Mouse (Mus musculus) CH12.LX (cell line): Measurements from ENCODE around the gene Uba52. TPM values are rescaled to one million over a fixed set of nuclear protein-coding genes. Genes with fewer than 3 reads are reported as not detected.

Experiments used
- DNase-seq: peaks from one replicate; pipeline ENCODE4 v3.0.0-alpha.2; 2013; ENCODE audit errors: extremely low read depth
- H3K27ac ChIP-seq: 2 replicates; pipeline ENCODE4 v1.5.1; 2012; ENCODE audit warnings: low read depth, mild to moderate bottlenecking, control low read depth, moderate library complexity; ENCODE audit not compliant: insufficient read depth
- H3K27me3 ChIP-seq: replicated peaks from 2 replicates; pipeline ENCODE3; 2012; ENCODE audit warnings: inconsistent platforms
- H3K36me3 ChIP-seq, 2 experiments: replicated peaks in 1 of 2; 2 replicates each; pipeline versions ENCODE3 to v1.6.1; 2012; ENCODE audit warnings: inconsistent platforms in 1 of 2, low read length in 1 of 2, mild to moderate bottlenecking in 1 of 2, mixed read lengths in 1 of 2, moderate library complexity in 1 of 2; ENCODE audit not compliant: control insufficient read depth in 1 of 2, insufficient read depth in 1 of 2
- H3K4me1 ChIP-seq, 2 experiments: 2 replicates each; pipeline ENCODE4 v1.6.1; 2012; ENCODE audit warnings: inconsistent platforms in 1 of 2, moderate library complexity in 1 of 2; ENCODE audit not compliant: insufficient read depth in 2 of 2, control insufficient read depth in 1 of 2
- H3K4me2 ChIP-seq: 2 replicates; pipeline ENCODE4 v1.6.1; 2012; ENCODE audit warnings: low read depth, mild to moderate bottlenecking, control low read depth; ENCODE audit not compliant: poor library complexity, insufficient read depth, severe bottlenecking
- H3K4me3 ChIP-seq, 3 experiments: fragments of 150-350 bp in 1 of 3; sonication (generic) in 1 of 3; replicated peaks in 1 of 3; 2 replicates each; pipeline versions ENCODE3 to v1.5.1; 2011 to 2012; ENCODE audit warnings: low read depth in 2 of 3, low read length in 2 of 3, mild to moderate bottlenecking in 2 of 3, moderate library complexity in 2 of 3, control low read depth in 1 of 3, improper control_type of control experiment in 1 of 3, inconsistent platforms in 1 of 3, mixed read lengths in 1 of 3; ENCODE audit not compliant: poor library complexity in 1 of 3
- H3K79me2 ChIP-seq: replicated peaks from 2 replicates; pipeline ENCODE4 v1.6.1; 2012; ENCODE audit warnings: mild to moderate bottlenecking, moderate library complexity; ENCODE audit not compliant: control insufficient read depth, poor library complexity, insufficient read depth, severe bottlenecking; ENCODE audit errors: extremely low read depth
- H3K9ac ChIP-seq: 2 replicates; pipeline ENCODE4 v1.6.1; 2012; ENCODE audit warnings: low read depth, mild to moderate bottlenecking, control low read depth, moderate library complexity; ENCODE audit not compliant: insufficient read depth
- H3K9me3 ChIP-seq: replicated peaks from 2 replicates; pipeline ENCODE3; 2012; ENCODE audit warnings: low read length, inconsistent platforms, mixed read lengths
- CHD1 ChIP-seq: IDR thresholded peaks from 2 replicates; pipeline ENCODE4 v1.6.1; 2012; ENCODE audit warnings: low read depth, low read length, improper control_type of control experiment, inconsistent platforms
- CHD2 ChIP-seq: IDR thresholded peaks from 2 replicates; pipeline ENCODE4 v1.6.1; 2011; ENCODE audit warnings: low read length, improper control_type of control experiment
- CTCF ChIP-seq, 2 experiments: IDR thresholded peaks in 1 of 2; conservative IDR thresholded peaks in 1 of 2; 2 replicates each; pipeline ENCODE4 v1.5.1; 2011 to 2012; ENCODE audit warnings: low read depth in 2 of 2, low read length in 2 of 2, improper control_type of control experiment in 1 of 2, inconsistent platforms in 1 of 2, mild to moderate bottlenecking in 1 of 2, moderate library complexity in 1 of 2
- ELF1 ChIP-seq: IDR thresholded peaks from 2 replicates; pipeline ENCODE4 v1.6.1; 2014; ENCODE audit warnings: low read depth, mild to moderate bottlenecking, inconsistent platforms, low read length, improper control_type of control experiment
- EP300 ChIP-seq: IDR thresholded peaks from 2 replicates; pipeline ENCODE4 v1.6.1; 2011; ENCODE audit warnings: low read length, improper control_type of control experiment
- IRF4 ChIP-seq: IDR thresholded peaks from 2 replicates; pipeline ENCODE4 v1.6.1; 2014; ENCODE audit warnings: low read depth, mild to moderate bottlenecking, inconsistent platforms, low read length, improper control_type of control experiment
- JUN ChIP-seq: IDR thresholded peaks from 2 replicates; pipeline ENCODE4 v1.6.1; 2011; ENCODE audit warnings: low read depth, mild to moderate bottlenecking, low read length, improper control_type of control experiment, moderate library complexity; ENCODE audit not compliant: insufficient read depth
- JUND ChIP-seq: conservative IDR thresholded peaks from 2 replicates; pipeline ENCODE4 v1.6.1; 2011; ENCODE audit warnings: low read depth, low read length, improper control_type of control experiment
- KAT2A ChIP-seq: IDR thresholded peaks from 2 replicates; pipeline ENCODE4 v1.6.1; 2012; ENCODE audit warnings: low read length, improper control_type of control experiment, inconsistent platforms; ENCODE audit not compliant: insufficient replicate concordance
- MAFK ChIP-seq: IDR thresholded peaks from 2 replicates; pipeline ENCODE4 v1.6.1; 2011; ENCODE audit warnings: low read length, improper control_type of control experiment; ENCODE audit not compliant: insufficient replicate concordance
- MAX ChIP-seq: IDR thresholded peaks from 2 replicates; pipeline ENCODE4 v1.6.1; 2011; ENCODE audit warnings: low read length, improper control_type of control experiment
- MEF2A ChIP-seq: IDR thresholded peaks from 2 replicates; pipeline ENCODE4 v1.6.1; 2014; ENCODE audit warnings: low read depth, mild to moderate bottlenecking, inconsistent platforms, low read length, improper control_type of control experiment, borderline replicate concordance
- MXI1 ChIP-seq: IDR thresholded peaks from 2 replicates; pipeline ENCODE4 v1.6.1; 2011; ENCODE audit warnings: mild to moderate bottlenecking, low read depth, low read length, improper control_type of control experiment
- NELFE ChIP-seq: IDR thresholded peaks from 2 replicates; pipeline ENCODE4 v1.6.1; 2011; ENCODE audit warnings: low read depth, low read length, improper control_type of control experiment
- NRF1 ChIP-seq: IDR thresholded peaks from 2 replicates; pipeline ENCODE4 v1.6.1; 2014; ENCODE audit warnings: low read depth, mild to moderate bottlenecking, inconsistent platforms, low read length, improper control_type of control experiment, moderate library complexity
- RAD21 ChIP-seq: IDR thresholded peaks from 2 replicates; pipeline ENCODE4 v1.6.1; 2011; ENCODE audit warnings: low read depth, mild to moderate bottlenecking, low read length, improper control_type of control experiment, moderate library complexity
- RCOR1 ChIP-seq: conservative IDR thresholded peaks from 2 replicates; pipeline ENCODE4 v1.6.1; 2012; ENCODE audit warnings: low read depth, mild to moderate bottlenecking, inconsistent platforms, low read length, improper control_type of control experiment
- SIN3A ChIP-seq: IDR thresholded peaks from 2 replicates; pipeline ENCODE4 v1.6.1; 2012; ENCODE audit warnings: low read length, improper control_type of control experiment, inconsistent platforms
- SMC3 ChIP-seq: IDR thresholded peaks from 2 replicates; pipeline ENCODE4 v1.6.1; 2011; ENCODE audit warnings: low read depth, low read length, improper control_type of control experiment
- ZC3H11A ChIP-seq: IDR thresholded peaks from 2 replicates; pipeline ENCODE4 v1.6.1; 2012; ENCODE audit warnings: low read depth, mild to moderate bottlenecking, inconsistent platforms, low read length, improper control_type of control experiment
- ZNF384 ChIP-seq: IDR thresholded peaks from 2 replicates; pipeline ENCODE4 v1.6.1; 2012; ENCODE audit warnings: low read depth, low read length, improper control_type of control experiment, inconsistent platforms
- dilution Hi-C: fragments of 300-500 bp; cut with MboI; formaldehyde crosslinking; loops from 2 replicates; pipeline ENCODE4 v1.14.3; 2020; ENCODE audit warnings: low sequenced_read_pairs; ENCODE audit not compliant: extremely low pct_unique_long_range_greater_than_20kb, extremely low pct_ligation_motif_present
- in situ Hi-C: fragments of 300-500 bp; cut with MboI; formaldehyde crosslinking; loops from 3 replicates; pipeline ENCODE4 v1.14.3; 2019; ENCODE audit warnings: low sequenced_read_pairs, low pct_ligation_motif_present, low pct_unique_long_range_greater_than_20kb, mixed read lengths
- polyA plus RNA-seq: library from polyadenylated mRNA; unstranded; fragments of >175 nt; gene quantifications from 2 replicates; pipeline ENCODE4 v1.2.1, GENCODE M21; 2012; ENCODE audit warnings: low read depth; ENCODE audit not compliant: insufficient read length
- total RNA-seq, 2 experiments: library from RNA; depleted of rRNA; stranded (reverse); fragments of 300-350 nt in 1 of 2; fragments of >200 nt in 1 of 2; gene quantifications; 2 replicates each; pipeline ENCODE4 v1.2.3; 2012 to 2014

Uba52 gene
- total and polyA plus RNA-seq, 3 experiments: 1,181 to 3,341 (median 1,372) TPM

DNA sequence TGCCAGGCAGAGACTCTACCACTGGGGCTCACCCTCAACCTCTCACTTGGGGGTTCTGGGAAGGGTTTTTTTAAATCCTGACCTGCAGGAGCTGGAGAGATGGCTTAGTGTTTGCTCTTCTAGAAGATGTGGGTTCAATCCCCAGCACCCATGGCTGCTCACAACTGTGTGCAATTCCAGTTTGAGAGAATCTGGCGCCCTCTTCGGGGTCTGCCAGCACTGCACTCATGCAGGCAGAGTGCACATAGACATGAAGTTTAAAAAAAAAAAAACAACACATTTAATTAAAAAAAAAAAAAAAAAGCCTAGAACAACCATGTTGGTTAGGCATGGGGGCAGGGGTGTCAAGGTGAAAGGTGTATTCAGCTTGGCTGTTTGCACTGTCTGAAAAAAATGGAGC lies 19.7 kb upstream of the Uba52 start:
- Histone ChIP-seq H3K4me1 (peaks cover 9 to 25% of the 10 kb centered on the region in 2 experiments), H3K27ac (no peak overlapping the region), H3K9ac (no peak overlapping the region)

DNA sequence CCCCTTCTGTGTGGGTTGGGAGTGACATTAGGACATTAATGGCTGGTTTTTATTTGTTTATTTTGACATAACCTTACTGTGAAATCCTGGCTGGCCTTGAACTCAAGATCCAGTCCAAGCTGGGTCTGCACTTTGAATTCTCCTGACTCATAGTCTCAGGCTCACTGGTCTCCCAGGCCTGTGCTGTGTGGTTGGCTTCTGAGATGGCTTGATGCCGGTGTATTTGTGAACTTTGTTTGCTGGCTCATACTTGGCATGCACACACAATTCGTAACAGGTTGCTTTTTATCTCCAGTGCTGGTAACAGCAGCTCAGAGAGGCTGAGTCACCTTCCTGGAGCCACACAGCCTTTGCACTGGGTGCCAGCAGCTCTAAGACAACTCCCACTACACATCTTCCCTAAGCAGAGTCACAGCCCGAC lies 19.1 kb upstream of the Uba52 start:
- no peak for TF ChIP-seq RCOR1
- no peak for TF ChIP-seq SMC3
- TF ChIP-seq ELF1: no peak
- no peak for TF ChIP-seq MEF2A
- no peak for TF ChIP-seq KAT2A
- no peak for TF ChIP-seq RAD21
- no peak for TF ChIP-seq EP300
- TF ChIP-seq MAX: no peak
- TF ChIP-seq CHD1: no peak
- TF ChIP-seq JUN: no peak
- no peak for TF ChIP-seq ZC3H11A
- TF ChIP-seq MAFK: no peak
- no peak for TF ChIP-seq NELFE
- TF ChIP-seq NRF1: no peak
- no peak for TF ChIP-seq IRF4
- TF ChIP-seq MXI1: no peak
- TF ChIP-seq ZNF384: no peak
- TF ChIP-seq JUND: no peak
- Histone ChIP-seq H3K4me1 (peaks cover 9 to 28% of the 10 kb centered on the region in 2 experiments), H3K4me2 (no peak overlapping the region), H3K79me2 (peaks cover 4% of the 10 kb centered on the region), H3K9ac (no peak overlapping the region), H3K9me3 (no peaks in the 10 kb centered on the region), H3K36me3 (peaks cover 46 to 56% of the 10 kb centered on the region in 2 experiments), H3K27me3 (no peaks in the 10 kb centered on the region), H3K4me3 (no peak overlapping the region), H3K27ac (no peak overlapping the region)
- no peak for DNase-seq
- in situ Hi-C loops: no loop called here
- dilution Hi-C loops: no loop called here

More for the DNA sequence above, 19.7 kb upstream of the Uba52 start:
- dilution Hi-C loops: no loop called here
- no peak overlapping the region for H3K4me3 ChIP-seq
- TF ChIP-seq SIN3A (no peak), CTCF (conservative IDR thresholded peaks at IDR 0.05 in 1 of 2, IDR thresholded peaks at IDR 0.05 in 1 of 2; ENCODE audit: low read depth in 2 of 2, low read length in 2 of 2) (peak in 1 of 2 experiments; percentile 33; a peak in 2 of 4 replicates), NRF1 (no peak), CHD2 (no peak), ZNF384 (peak; percentile 57; the same call in 1 of the 2 replicates)
- TF ChIP-seq, all 38 proteins: peak for 2
- Histone ChIP-seq H3K36me3 (peaks cover 52 to 61% of the 10 kb centered on the region in 2 experiments), H3K9me3 (no peaks in the 10 kb centered on the region), H3K27me3 (no peaks in the 10 kb centered on the region), H3K79me2 (peaks cover 4% of the 10 kb centered on the region), H3K4me2 (no peak overlapping the region)
- DNase-seq: no peak
- in situ Hi-C loops: no loop called here
